Mouse (Mus musculus) midbrain, embryonic 16.5 days (tissue): ENCODE results near the gene Gse1. TPM values are rescaled to one million over a fixed set of nuclear protein-coding genes. Genes with fewer than 3 reads are reported as not detected.
A peak's percentile ranks its signal among the peaks of the same experiment; 100 is the strongest.

ENCODE experiments used
- ATAC-seq: fragments of 200-750 bp; cut with Nextera tagmentation; 2 replicates; pipeline ENCODE4 v1.8.0; 2017; ENCODE audit warnings: moderate TSS enrichment
- H3K27ac ChIP-seq: fragments of 300-500 bp; sonication (generic); 2 replicates; pipeline ENCODE4 v1.5.1; 2014; ENCODE audit warnings: mild to moderate bottlenecking, low read length, mixed read lengths
- H3K27me3 ChIP-seq: fragments of 300-500 bp; sonication (generic); 2 replicates; pipeline ENCODE4 v1.6.1; 2014; ENCODE audit warnings: low read depth, low read length, mixed read lengths; ENCODE audit not compliant: control insufficient read depth, insufficient read depth
- H3K36me3 ChIP-seq: fragments of 300-500 bp; sonication (generic); 2 replicates; pipeline ENCODE4 v1.6.1; 2014; ENCODE audit warnings: mild to moderate bottlenecking, low read length, moderate library complexity, mixed read lengths; ENCODE audit not compliant: control insufficient read depth, insufficient read depth
- H3K4me1 ChIP-seq: fragments of 300-500 bp; sonication (generic); 2 replicates; pipeline ENCODE4 v1.6.1; 2014; ENCODE audit warnings: mild to moderate bottlenecking, low read length, mixed read lengths; ENCODE audit not compliant: control insufficient read depth, insufficient read depth
- H3K4me2 ChIP-seq: fragments of 300-500 bp; sonication (generic); 2 replicates; pipeline ENCODE4 v1.6.1; 2014; ENCODE audit warnings: mild to moderate bottlenecking, low read length, mixed read lengths
- H3K4me3 ChIP-seq: fragments of 300-500 bp; sonication (generic); 2 replicates; pipeline ENCODE4 v1.5.1; 2014; ENCODE audit warnings: low read depth, mild to moderate bottlenecking, low read length, moderate library complexity, mixed read lengths
- H3K9ac ChIP-seq: fragments of 300-500 bp; sonication (generic); 2 replicates; pipeline ENCODE4 v1.6.1; 2014; ENCODE audit warnings: low read depth, low read length, mixed read lengths
- H3K9me3 ChIP-seq: fragments of 300-500 bp; sonication (generic); replicated peaks from 2 replicates; pipeline ENCODE4 v1.6.1; 2014; ENCODE audit warnings: mild to moderate bottlenecking, low read length, mixed read lengths; ENCODE audit not compliant: control insufficient read depth, poor library complexity, severe bottlenecking
- WGBS: fragments of 180-500 bp; shearing (Covaris S2); extraction: QIAGEN DNeasy Blood & Tissue Kit; methylation state at CpG from one replicate; pipeline ENCODE4 v1.1.7; 2014; 5-methylcytosine and 5-hydroxymethylcytosine counted together
- microRNA-seq: library from miRNA; unstranded; fragments of <30 nt; microRNA quantifications from one replicate; pipeline ENCODE4, GENCODE M21; 2017
- polyA plus RNA-seq: library from polyadenylated mRNA; unstranded; fragments of >200 nt; fragmentation: Nextera tagmentation; extraction: Ambion mirVana; gene quantifications from 2 replicates; pipeline ENCODE4 v1.2.1, GENCODE M21; 2015

Gene Gse1
- polyA plus RNA-seq, 1 experiment from 2014 or later: 13.3 TPM

DNA sequence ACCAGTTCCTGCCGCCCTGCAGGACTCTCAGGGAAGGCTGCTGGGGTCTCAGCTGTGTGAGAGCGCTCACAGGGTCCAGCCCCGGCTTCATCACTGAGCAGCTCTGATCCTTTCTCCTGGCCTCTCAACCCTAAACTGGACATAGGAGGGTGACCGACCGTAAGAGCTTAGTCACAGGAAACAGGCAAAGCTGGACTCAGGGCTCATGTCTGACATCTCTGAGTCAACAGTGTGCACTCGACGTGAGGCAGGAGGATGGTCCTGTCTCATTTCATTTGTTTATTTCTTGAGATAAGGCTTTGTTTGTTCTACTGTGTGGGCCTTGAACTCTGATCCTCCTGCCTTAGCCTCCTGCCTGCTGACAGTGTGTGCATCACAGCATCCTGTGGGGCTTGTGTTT is 392.2 kb downstream of the Gse1 start:
- Histone ChIP-seq H3K9me3 (no peaks in the 10 kb centered on the region), H3K4me1 (peaks cover 26% of the 10 kb centered on the region), H3K4me2 (no peak overlapping the region), H3K4me3 (no peak overlapping the region), H3K27ac (no peak overlapping the region), H3K9ac (no peak overlapping the region), H3K36me3 (no peaks in the 10 kb centered on the region), H3K27me3 (no peaks in the 10 kb centered on the region)
- 58% methylated on average over 7 of the region's 7 CpGs for WGBS
- ATAC-seq: no peak

DNA sequence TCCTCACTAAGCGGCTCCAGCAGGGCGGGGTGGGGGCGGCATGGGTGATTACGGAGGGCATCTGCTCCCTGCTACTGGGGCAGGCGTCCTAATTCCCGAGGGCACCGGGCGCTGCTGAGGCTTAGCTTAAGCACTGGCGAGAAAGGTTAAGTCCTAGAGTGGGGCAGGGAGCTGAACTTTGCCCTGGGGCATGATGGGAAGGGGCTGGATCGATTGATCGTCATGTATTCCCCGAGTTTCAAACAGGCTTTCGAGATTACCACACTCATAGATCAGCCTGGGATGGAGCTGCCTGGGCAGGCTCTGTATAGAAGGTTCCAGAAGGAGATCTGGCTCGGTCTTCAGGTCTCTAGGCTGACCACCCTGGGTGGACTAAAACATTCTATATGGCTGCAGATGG is 393.9 kb downstream of the Gse1 start:
- no peak overlapping the region for H3K4me3 ChIP-seq
- H3K4me2 ChIP-seq: no peak overlapping the region
- H3K27ac ChIP-seq: no peak overlapping the region
- H3K4me1 ChIP-seq: peaks cover 12% of the 10 kb centered on the region
- H3K9me3 ChIP-seq: no peaks in the 10 kb centered on the region
- WGBS: 51% methylated on average over 14 of the region's 14 CpGs
- no peaks in the 10 kb centered on the region for H3K27me3 ChIP-seq
- no peaks in the 10 kb centered on the region for H3K36me3 ChIP-seq
- no peak for ATAC-seq
- 0 out of 2 replicates have a peak overlapping the region, but pooled peaks have one; percentile 3 for H3K9ac ChIP-seq

DNA sequence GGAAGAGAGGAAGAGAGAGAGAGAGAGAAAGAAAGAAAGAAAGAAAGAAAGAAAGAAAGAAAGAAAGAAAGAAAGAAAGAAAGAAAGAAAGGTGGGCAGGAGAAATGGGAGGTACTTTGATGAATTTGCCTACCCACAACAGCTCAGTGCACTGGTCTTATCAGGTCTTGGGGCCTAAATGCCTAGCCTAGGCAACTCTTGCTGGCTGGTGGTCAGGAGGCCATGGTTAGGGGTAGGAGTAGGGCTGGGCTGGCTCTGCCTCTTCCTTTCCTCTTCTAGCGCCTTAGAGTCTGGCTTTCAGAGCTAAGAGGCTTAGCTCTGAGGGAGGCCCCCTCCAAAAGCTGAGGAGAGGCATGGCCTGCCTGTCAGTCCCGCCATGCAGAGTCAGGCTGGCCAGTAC is 395.4 kb downstream of the Gse1 start:
- Histone ChIP-seq H3K4me3 (no peak overlapping the region), H3K27me3 (no peaks in the 10 kb centered on the region), H3K9ac (no peak overlapping the region), H3K9me3 (no peaks in the 10 kb centered on the region), H3K4me2 (no peak overlapping the region), H3K4me1 (peaks cover 6% of the 10 kb centered on the region; the same call in 1 of the 2 replicates), H3K27ac (no peak overlapping the region), H3K36me3 (no peaks in the 10 kb centered on the region)
- WGBS: 23% methylated on average over 2 of the region's 2 CpGs
- no peak for ATAC-seq

DNA sequence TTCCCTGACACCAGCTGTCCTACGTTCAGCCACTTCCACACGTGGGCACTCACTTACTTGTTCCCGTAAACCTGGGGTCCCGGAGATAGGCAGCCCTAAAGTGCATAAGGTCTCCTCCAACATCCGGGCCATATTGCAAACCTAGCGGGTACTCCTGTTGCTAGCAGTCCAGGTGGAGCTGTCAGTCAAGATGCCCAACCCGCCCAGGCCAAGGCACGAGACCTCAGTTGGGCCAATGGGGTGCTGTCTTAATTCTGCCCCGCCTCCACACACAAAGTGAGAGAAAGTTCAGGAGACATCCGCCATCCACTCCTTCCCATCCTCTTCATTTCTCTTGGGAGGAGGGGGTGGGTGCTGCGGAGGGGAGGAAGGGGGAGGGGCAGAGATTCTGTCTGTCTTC is 398.2 kb downstream of the Gse1 start:
- no peak overlapping the region for H3K9ac ChIP-seq
- H3K4me1 ChIP-seq: peaks cover 2% of the 10 kb centered on the region; the same call in 1 of the 2 replicates
- no peak overlapping the region for H3K4me3 ChIP-seq
- no peak overlapping the region for H3K27ac ChIP-seq
- H3K4me2 ChIP-seq: no peak overlapping the region
- no peaks in the 10 kb centered on the region for H3K36me3 ChIP-seq
- no peaks in the 10 kb centered on the region for H3K9me3 ChIP-seq
- no peak for ATAC-seq
- H3K27me3 ChIP-seq: no peaks in the 10 kb centered on the region
- 69% methylated on average over 11 of the region's 11 CpGs for WGBS

DNA sequence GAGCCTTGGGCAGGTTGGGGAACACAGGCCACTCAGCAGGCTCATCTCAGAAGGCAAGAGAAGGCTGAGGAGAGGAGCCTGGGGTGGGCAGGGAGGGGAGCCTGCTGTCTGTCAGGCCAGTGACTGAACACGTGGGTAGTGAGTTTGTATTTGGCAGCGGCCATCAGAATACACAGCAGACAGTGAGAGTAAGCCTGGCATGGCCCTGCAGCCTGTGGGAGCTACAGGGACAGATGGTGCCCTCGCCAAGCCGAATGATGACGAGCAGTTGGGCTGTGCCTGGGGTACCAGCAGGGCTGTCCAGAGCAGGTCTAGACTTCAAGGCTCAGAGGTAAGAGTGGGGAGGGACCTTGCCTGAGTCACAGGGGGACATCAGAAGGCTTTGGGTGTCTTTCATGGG is 399.0 kb downstream of the Gse1 start:
- ATAC-seq: no peak
- H3K9ac ChIP-seq: no peak overlapping the region
- H3K27ac ChIP-seq: no peak overlapping the region
- no peak overlapping the region for H3K4me3 ChIP-seq
- H3K4me2 ChIP-seq: no peak overlapping the region
- 78% methylated on average over 5 of the region's 5 CpGs for WGBS
- no peaks in the 10 kb centered on the region for H3K27me3 ChIP-seq
- no peaks in the 10 kb centered on the region for H3K36me3 ChIP-seq
- no peaks in the 10 kb centered on the region for H3K4me1 ChIP-seq
- no peaks in the 10 kb centered on the region for H3K9me3 ChIP-seq

DNA sequence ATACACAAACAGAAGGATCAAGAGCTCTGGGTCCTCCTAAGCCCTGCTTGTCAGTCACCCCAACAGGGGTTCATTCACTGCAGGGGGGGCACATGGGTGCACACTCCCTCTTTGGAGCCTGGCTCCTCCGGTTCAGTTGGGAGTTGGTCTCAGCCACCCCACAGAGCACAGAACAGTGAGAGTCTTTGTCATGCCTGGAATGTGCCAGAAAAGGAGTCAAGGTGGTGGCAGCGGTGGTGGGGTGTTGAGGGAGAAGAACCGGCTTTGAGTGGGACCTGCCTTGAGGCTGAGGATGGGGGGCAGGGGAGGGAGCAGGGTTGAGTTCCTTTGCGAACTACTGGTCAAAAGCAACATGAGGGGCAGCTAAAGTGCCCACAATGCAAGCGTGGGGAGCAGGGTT is 401.8 kb downstream of the Gse1 start:
- Histone ChIP-seq H3K27me3 (no peaks in the 10 kb centered on the region; the same call in 1 of the 2 replicates), H3K27ac (no peak overlapping the region), H3K36me3 (no peaks in the 10 kb centered on the region), H3K9me3 (no peaks in the 10 kb centered on the region), H3K4me2 (no peak overlapping the region), H3K9ac (no peak overlapping the region), H3K4me3 (no peak overlapping the region), H3K4me1 (peaks cover 12% of the 10 kb centered on the region; the same call in 1 of the 2 replicates)
- 41% methylated on average over 5 of the region's 5 CpGs for WGBS
- ATAC-seq: no peak

DNA sequence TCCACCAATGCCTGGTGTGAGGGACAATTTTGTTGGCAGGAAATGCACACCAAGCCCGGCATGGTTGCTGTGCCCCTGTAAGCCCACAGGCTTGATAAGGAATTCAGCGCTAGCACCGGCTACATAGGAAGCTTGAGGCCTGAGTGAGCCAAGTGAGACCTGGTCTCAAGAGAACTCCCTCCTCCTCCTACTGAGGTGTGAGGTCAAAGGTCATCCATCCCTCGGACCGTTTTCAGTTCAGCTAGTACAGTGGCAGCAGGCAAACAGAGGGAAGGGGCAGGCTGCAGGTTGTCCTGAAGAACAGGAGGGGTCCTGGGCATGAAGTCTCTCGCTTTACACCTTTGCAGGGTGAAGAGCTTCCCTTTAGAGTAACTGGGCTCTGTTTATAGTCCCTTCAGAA is 402.6 kb downstream of the Gse1 start:
- no peak overlapping the region for H3K27ac ChIP-seq
- H3K9me3 ChIP-seq: no peaks in the 10 kb centered on the region
- ATAC-seq: no peak
- peaks cover 12% of the 10 kb centered on the region; the same call in 1 of the 2 replicates for H3K4me1 ChIP-seq
- WGBS: 60% methylated on average over 6 of the region's 6 CpGs
- no peak overlapping the region for H3K9ac ChIP-seq
- H3K4me3 ChIP-seq: no peak overlapping the region
- H3K27me3 ChIP-seq: no peaks in the 10 kb centered on the region; the same call in 1 of the 2 replicates
- H3K36me3 ChIP-seq: no peaks in the 10 kb centered on the region
- H3K4me2 ChIP-seq: no peak overlapping the region

Small RNA genes lying within 50 kb of the gene (microRNA-seq; reads per million reads assigned to microRNA genes)
- gene Gm22715 (not detected), gene Mir7687 (0.52 reads per million)

Other genes starting within 250 kb of the Gse1 start
- gene Crispld2, start 236.0 kb upstream of the Gse1 start, polyA plus RNA-seq: 2.0 and 2.4 TPM in 2 replicates
- 27.8 and 29.5 TPM in 2 replicates for gene Zdhhc7, start 127.0 kb upstream of the Gse1 start, polyA plus RNA-seq
- 37.1 and 40.2 TPM in 2 replicates for gene 6430548M08Rik, start 114.3 kb upstream of the Gse1 start, polyA plus RNA-seq
- 2.1 and 2.4 TPM in 2 replicates for gene Fam92b, start 51.0 kb upstream of the Gse1 start, polyA plus RNA-seq